Mouse (Mus musculus) forebrain, postnatal 0 days (tissue): ENCODE results near the gene 1810010H24Rik. TPM values are rescaled to one million over a fixed set of nuclear protein-coding genes. Genes with fewer than 3 reads are reported as not detected.

ENCODE experiments used
- ATAC-seq: fragments of 200-750 bp; cut with Nextera tagmentation; 2 replicates; pipeline ENCODE4 v1.8.0; 2017; ENCODE audit warnings: mild to moderate bottlenecking, moderate library complexity
- DNase-seq: peaks from one replicate; pipeline ENCODE4 v3.0.0-alpha.2; 2015
- H3K27ac ChIP-seq: fragments of 300-500 bp; sonication (generic); 2 replicates; pipeline ENCODE4 v1.5.1; 2014; ENCODE audit warnings: low read depth, mild to moderate bottlenecking, antibody characterized with exemption, low read length, moderate library complexity, mixed read lengths
- H3K27me3 ChIP-seq: fragments of 300-500 bp; sonication (generic); 2 replicates; pipeline ENCODE4 v1.6.1; 2014; ENCODE audit warnings: mild to moderate bottlenecking, low read length, mixed read lengths; ENCODE audit not compliant: insufficient read depth
- H3K36me3 ChIP-seq: fragments of 300-500 bp; sonication (generic); 2 replicates; pipeline ENCODE4 v1.6.1; 2014; ENCODE audit warnings: mild to moderate bottlenecking, moderate library complexity; ENCODE audit not compliant: insufficient read depth
- H3K4me1 ChIP-seq: fragments of 300-500 bp; sonication (generic); 2 replicates; pipeline ENCODE4 v1.6.1; 2014; ENCODE audit warnings: antibody characterized with exemption; ENCODE audit not compliant: insufficient read depth
- H3K4me2 ChIP-seq: fragments of 300-500 bp; sonication (generic); 2 replicates; pipeline ENCODE4 v1.6.1; 2014; ENCODE audit warnings: low read depth, mild to moderate bottlenecking, moderate library complexity
- H3K4me3 ChIP-seq: fragments of 300-500 bp; sonication (generic); 2 replicates; pipeline ENCODE4 v1.5.1; 2014; ENCODE audit warnings: low read depth, low read length, mixed read lengths
- H3K9ac ChIP-seq: fragments of 300-500 bp; sonication (generic); 2 replicates; pipeline ENCODE4 v1.6.1; 2014; ENCODE audit warnings: mild to moderate bottlenecking
- H3K9me3 ChIP-seq: fragments of 300-500 bp; sonication (generic); 2 replicates; pipeline ENCODE4 v1.6.1; 2016; ENCODE audit warnings: low read length
- CTCF ChIP-seq: sonication (generic); IDR thresholded peaks from 2 replicates; pipeline ENCODE4 v1.5.1; 2016; ENCODE audit warnings: antibody characterized with exemption, control low read depth, low read depth
- WGBS: fragments of 180-500 bp; shearing (Covaris S2); extraction: QIAGEN DNeasy Blood & Tissue Kit; methylation state at CpG from one replicate; pipeline ENCODE4 v1.1.7; 2014; 5-methylcytosine and 5-hydroxymethylcytosine counted together
- polyA plus RNA-seq: library from polyadenylated mRNA; unstranded; fragments of >200 nt; fragmentation: Nextera tagmentation; extraction: Ambion mirVana; gene quantifications from 2 replicates; pipeline ENCODE4 v1.2.1, GENCODE M21; 2015
- total RNA-seq: library from RNA; depleted of rRNA; stranded (reverse); fragments of >200 nt; gene quantifications from 2 replicates; pipeline ENCODE4 v1.2.3, GENCODE M21; 2014

1810010H24Rik gene
- total and polyA plus RNA-seq, 2 experiments from 2014 or later: 9.5 to 9.7 TPM

DNA sequence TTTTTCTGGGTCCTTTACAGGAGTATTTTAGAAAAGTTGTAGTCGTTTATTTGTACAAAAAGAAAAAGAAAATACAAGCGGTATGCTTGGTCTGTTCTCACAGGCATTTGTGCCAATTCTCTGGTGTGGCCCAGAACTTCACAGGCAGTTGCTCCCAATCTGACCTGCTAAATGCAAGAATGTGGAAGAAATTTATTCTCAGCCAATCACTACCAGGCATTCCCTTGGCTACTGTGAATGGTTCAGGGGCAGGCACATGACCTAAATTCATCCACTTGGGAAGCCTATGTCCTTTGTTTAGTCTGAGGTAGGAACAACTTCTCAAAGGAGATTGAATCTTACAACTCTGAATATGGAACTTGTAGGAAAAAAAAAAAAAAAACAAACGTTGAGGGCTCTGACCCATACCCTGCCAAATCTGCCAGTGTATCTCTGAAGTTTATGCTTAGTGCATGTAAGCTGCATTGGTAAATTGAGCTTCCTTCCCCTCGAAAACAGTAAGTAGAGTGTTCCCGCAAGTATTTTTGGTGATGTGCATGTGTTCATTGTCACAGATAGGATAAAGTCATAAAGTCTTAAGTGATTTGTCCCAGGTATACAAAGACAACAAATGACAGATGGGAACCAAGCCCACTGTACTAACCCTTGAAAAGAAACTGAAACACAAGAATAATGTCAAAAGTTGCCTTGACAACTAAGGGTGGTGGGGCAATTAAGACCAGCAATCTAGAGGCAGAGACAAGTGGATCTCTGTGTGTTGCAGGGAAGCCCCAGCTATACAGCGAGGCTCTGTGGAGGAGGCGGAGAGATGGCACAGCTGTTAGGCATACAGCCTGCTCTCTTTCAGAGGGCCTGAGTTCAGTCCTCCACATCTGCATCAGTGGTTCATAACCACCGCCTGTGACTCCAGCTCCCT, 23.5 kb upstream of the 1810010H24Rik start:
- ATAC-seq: peak; percentile 28; the same call in 1 of the 2 replicates
- Histone ChIP-seq H3K9ac (no peak overlapping the region), H3K9me3 (no peaks in the 10 kb centered on the region), H3K36me3 (no peaks in the 10 kb centered on the region), H3K27me3 (no peaks in the 10 kb centered on the region), H3K27ac (no peak overlapping the region), H3K4me2 (no peak overlapping the region), H3K4me1 (peaks cover 3% of the 10 kb centered on the region; the same call in 1 of the 2 replicates), H3K4me3 (no peak overlapping the region)
- 18% methylated on average over 7 of the region's 8 CpGs for WGBS
- DNase-seq: peak; percentile 29
- no peak for TF ChIP-seq CTCF

GRCm38 (mm10) chr11:107005538-107005937, 19.9 kb upstream of the 1810010H24Rik start:
- Histone ChIP-seq H3K4me1 (no peaks in the 10 kb centered on the region), H3K9me3 (no peaks in the 10 kb centered on the region), H3K27ac (no peak overlapping the region), H3K4me3 (no peak overlapping the region), H3K36me3 (no peaks in the 10 kb centered on the region), H3K27me3 (no peaks in the 10 kb centered on the region), H3K9ac (no peak overlapping the region), H3K4me2 (no peak overlapping the region)
- ATAC-seq (peak; percentile 23; the same call in 1 of the 2 replicates), DNase-seq (peak; percentile 46)
- TF ChIP-seq CTCF: no peak
- WGBS: 83% methylated on average over 1 of the region's 1 CpGs

DNA sequence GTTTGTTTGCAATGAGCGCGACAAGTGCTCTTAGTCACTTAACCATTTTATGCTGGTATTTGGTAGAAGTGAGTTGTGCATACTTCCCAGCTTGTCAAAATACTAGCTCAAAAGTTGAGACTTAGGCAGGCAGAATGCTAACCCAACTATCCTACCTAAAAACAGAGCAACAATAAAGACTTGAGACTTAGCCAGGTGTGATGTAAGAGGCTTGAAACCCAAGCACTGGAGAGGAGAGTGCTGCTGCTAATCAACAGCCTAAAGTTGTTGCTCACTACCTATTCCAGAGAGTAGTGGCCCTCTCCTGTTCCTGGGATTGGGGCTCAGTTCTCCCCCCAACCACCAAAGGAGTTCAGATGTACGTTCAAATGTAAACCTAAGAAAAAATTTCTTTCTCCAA, 15.0 kb upstream of the 1810010H24Rik start:
- 0 out of 2 replicates have a peak, but pooled peaks cover 3% of the 10 kb centered on the region for H3K4me1 ChIP-seq
- no peaks in the 10 kb centered on the region for H3K9me3 ChIP-seq
- no peak overlapping the region for H3K4me2 ChIP-seq
- H3K36me3 ChIP-seq: no peaks in the 10 kb centered on the region
- 98% methylated on average over 3 of the region's 3 CpGs for WGBS
- ATAC-seq (no peak), DNase-seq (no peak)
- TF ChIP-seq CTCF: no peak
- H3K27ac ChIP-seq: no peak overlapping the region
- no peak overlapping the region for H3K4me3 ChIP-seq
- H3K27me3 ChIP-seq: no peaks in the 10 kb centered on the region
- H3K9ac ChIP-seq: no peak overlapping the region

GRCm38 (mm10) chr11:107011171-107011570, 14.3 kb upstream of the 1810010H24Rik start:
- 0 out of 2 replicates have a peak, but pooled peaks cover 3% of the 10 kb centered on the region for H3K4me1 ChIP-seq
- H3K36me3 ChIP-seq: no peaks in the 10 kb centered on the region
- no peak for ATAC-seq
- TF ChIP-seq CTCF: no peak
- no peaks in the 10 kb centered on the region for H3K27me3 ChIP-seq
- no peak for DNase-seq
- H3K4me2 ChIP-seq: no peak overlapping the region
- WGBS: 75% methylated on average over 7 of the region's 7 CpGs
- no peaks in the 10 kb centered on the region for H3K9me3 ChIP-seq
- H3K9ac ChIP-seq: no peak overlapping the region
- H3K4me3 ChIP-seq: no peak overlapping the region
- no peak overlapping the region for H3K27ac ChIP-seq

- H3K4me2 ChIP-seq: peak overlapping the region; percentile 57
- 0 out of 2 replicates have a peak, but pooled peaks cover 3% of the 10 kb centered on the region for H3K4me1 ChIP-seq
- H3K27me3 ChIP-seq: no peaks in the 10 kb centered on the region
- H3K9me3 ChIP-seq: no peaks in the 10 kb centered on the region
- DNase-seq (no peak), ATAC-seq (no peak)
- no peaks in the 10 kb centered on the region for H3K36me3 ChIP-seq
- peak overlapping the region; percentile 58 for H3K4me3 ChIP-seq
- peak overlapping the region; percentile 84 for H3K27ac ChIP-seq
- WGBS: 40% methylated on average over 18 of the region's 18 CpGs
- H3K9ac ChIP-seq: peak overlapping the region; percentile 60
- TF ChIP-seq CTCF: no peak
These were observed 13.7 kb upstream of the 1810010H24Rik start for GRCm38 (mm10) chr11:107011669-107012323.

DNA sequence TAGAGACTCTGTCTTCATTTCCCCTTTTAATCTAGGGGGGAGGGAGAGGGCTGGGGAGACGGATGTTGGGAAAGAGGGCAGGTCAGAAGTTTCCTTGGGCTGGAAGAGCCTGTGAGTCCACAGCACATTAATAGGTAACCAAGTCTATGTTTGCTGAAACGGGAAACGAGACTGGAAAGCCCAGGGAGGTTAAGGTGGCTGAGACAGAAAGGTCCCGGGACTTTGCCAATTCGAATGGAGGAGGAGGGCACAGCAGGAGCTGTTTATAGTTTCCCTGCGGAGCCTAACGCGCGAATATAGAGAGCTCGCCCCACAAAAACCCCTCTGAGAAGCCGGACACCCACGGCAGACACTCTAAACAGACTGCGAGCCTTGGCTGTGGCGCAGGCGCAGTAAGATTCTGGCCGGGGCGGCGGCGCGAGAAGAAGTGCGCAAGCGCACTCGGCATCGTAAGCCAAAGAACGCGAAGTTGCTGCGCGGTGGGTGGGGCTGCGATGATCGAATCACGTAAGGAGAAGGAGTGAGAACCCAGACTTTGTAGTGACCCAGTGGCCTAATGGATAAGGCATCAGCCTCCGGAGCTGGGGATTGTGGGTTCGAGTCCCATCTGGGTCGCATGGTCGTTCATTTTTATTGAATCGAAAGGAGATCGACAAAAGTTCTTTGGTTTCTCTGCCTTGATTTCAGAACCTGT, 13.0 kb upstream of the 1810010H24Rik start:
- Histone ChIP-seq H3K27ac (peak overlapping the region; percentile 84), H3K4me3 (peak overlapping the region; percentile 58), H3K36me3 (no peaks in the 10 kb centered on the region), H3K9ac (peak overlapping the region; percentile 60), H3K4me1 (0 out of 2 replicates have a peak, but pooled peaks cover 3% of the 10 kb centered on the region), H3K4me2 (peak overlapping the region; percentile 57), H3K27me3 (no peaks in the 10 kb centered on the region), H3K9me3 (no peaks in the 10 kb centered on the region)
- ATAC-seq: peak; percentile 98
- DNase-seq: peak; percentile 99
- 2% methylated on average over 37 of the region's 37 CpGs for WGBS
- no peak for TF ChIP-seq CTCF
